Mouse (Mus musculus): ENCODE measurements around the gene Hes3.

Gene Hes3

DNA sequence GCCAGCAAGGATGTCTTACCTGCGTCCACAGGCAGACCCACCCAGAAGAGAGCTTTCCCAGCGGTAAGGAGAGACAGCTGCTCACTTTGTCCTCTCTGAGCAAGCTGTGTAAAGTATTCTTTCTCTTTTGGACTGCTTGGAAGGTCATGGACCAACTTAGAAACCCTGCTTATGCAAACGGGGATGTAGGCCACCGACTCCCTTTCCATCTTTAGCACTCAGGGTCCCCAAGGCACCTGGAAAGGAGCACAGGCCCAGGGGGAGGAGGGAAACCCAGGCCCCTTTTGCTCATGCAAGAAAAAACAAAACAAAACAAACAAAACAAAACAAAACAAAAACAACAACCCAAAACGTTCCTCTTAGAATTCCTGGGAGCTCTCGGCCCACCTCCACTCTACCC is at the start of gene Hes3:
Gene Hes3 (minus strand): TSS at position 101 of the 400 bp plus-strand sequence.
- no peak for DNase-seq (ENCODE audit: low read depth, low spot score)

DNA sequence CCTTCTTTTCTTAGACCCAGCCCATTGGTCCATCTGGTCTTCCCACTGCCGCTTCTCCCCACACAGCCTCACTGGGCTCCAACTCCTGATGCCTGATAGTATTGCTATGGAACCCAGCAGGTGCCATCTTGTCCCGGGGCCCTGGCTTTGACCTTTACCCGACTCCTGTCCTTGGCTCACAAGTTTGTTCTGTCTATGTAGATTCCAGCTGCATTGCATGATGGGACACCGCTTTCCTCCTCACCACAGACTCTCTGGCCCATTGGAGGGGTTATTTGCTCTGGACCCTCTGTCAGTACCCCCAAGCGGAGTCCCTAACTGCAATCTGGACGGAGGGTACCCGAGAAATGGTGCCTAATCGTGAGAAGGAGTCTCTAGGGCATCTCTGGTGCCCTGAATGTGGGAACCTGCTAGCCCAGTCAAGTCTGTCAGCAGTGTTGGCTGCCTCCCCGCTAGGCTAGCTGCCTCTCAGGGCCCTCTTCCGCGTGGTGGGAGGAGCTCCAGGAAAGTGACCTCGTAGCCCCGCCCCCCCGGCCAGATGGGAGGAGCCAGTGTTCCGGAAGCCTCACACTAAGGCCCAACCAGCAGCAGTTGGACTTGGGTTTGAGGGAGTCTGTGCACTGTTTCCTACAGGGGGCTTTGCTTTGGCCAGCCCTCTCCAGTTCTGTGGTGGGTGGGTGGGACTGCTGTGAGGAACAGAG is 49.3 kb upstream of the Hes3 start:
- DNase-seq (ENCODE audit: low read depth, low spot score): no peak

- DNase-seq (ENCODE audit: low read depth, low spot score): no peak
These were observed 47.9 kb upstream of the Hes3 start for GRCm38 (mm10) chr4:152339293-152339790.

GRCm38 (mm10) chr4:152338419-152339292 is 47.2 kb upstream of the Hes3 start, which contains the start of gene Chd5:
Gene Chd5, plus strand, starts transcription at chr4:152338651.
- DNase-seq (ENCODE audit: low read depth, low spot score): no peak

DNA sequence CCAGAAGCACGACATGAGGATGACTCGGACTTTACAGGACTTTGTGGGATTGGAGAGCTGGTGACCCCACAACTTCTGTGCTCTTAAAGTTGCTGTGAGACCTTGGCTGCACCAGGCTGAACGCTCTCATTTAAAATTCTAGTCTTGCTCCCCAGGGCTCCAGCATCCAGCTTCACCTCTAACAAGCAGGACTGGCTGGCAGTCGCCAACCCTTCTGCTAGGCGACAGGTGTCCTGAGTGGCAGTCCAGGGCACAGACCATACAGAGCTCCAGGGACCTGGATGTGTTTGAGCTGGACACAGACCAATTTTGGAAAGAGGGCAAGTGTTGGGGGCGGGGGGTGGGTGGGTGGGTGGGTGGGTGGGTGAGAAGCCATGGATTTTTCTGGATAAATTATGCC is 46.3 kb upstream of the Hes3 start:
- DNase-seq (ENCODE audit: low read depth, low spot score): no peak

DNA sequence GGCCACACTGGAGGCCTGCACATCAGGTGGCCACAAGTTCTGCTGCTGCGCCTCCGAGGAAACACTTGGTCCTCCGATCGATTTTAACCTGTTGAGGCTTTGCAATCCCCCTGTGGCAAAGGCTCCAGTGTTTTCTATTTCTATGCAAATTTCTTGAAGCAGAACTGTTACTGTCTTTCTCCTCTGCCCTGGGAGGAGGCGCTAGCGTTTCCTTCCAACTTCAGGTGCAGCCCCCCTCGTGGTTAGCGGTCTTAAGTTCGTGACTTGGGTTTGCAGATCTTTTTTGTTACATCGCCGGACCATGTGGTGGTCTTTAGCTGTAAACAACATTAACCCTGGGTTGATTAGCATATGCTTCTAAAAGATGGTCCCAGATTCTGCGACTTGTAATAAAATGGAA is 42.1 kb upstream of the Hes3 start:
- no peak for DNase-seq (ENCODE audit: low read depth, low spot score)

DNA sequence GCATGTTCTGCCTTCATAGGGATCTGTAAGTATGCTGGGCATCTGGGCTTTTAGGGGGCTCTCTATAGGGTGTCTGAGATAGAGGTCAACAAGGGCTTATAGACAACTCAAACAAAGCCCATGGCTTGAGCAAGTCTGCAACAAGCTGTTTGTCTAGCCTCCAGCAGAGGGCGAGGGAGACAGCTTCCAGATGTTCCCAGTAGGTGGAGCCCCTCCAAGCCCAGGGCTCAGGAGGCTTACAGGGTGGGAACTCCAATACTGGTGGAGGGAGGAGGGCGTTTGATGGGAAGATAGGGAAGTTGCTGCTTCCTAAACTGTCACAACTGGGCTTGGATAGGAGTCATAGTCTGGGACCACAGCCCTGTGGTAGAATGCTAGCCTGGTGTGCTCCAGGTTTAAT is 41.5 kb upstream of the Hes3 start:
- no peak for DNase-seq (ENCODE audit: low read depth, low spot score)

DNA sequence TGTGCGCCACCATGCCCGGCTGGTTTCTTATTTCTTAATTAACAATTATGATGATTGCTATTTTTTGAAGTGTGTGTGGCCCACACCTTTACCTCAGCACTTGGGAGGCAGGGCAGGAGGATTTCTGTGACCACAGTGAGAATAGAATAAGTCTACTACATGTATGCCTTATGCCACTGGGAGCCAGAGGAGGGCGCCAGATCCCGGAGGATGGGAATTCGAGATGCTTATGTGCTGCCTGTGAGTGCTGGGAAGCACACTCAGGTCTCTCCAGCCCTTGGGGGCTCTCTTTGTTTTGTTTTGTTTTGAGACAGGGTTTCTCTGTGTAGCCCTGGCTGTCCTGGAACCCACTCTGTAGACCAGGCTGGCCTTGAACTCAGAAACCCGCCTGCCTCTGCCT is 37.2 kb upstream of the Hes3 start:
- no peak for DNase-seq (ENCODE audit: low read depth, low spot score)

- no peak for DNase-seq (ENCODE audit: low read depth, low spot score)
These were observed 35.1 kb upstream of the Hes3 start for GRCm38 (mm10) chr4:152326543-152326942.

GRCm38 (mm10) chr4:152325574-152326411 is 34.3 kb upstream of the Hes3 start, which contains the start of gene Rpl22:
Gene Rpl22, plus strand, starts transcription at chr4:152325742.
- DNase-seq (ENCODE audit: low read depth, low spot score): peak; percentile 90

DNA sequence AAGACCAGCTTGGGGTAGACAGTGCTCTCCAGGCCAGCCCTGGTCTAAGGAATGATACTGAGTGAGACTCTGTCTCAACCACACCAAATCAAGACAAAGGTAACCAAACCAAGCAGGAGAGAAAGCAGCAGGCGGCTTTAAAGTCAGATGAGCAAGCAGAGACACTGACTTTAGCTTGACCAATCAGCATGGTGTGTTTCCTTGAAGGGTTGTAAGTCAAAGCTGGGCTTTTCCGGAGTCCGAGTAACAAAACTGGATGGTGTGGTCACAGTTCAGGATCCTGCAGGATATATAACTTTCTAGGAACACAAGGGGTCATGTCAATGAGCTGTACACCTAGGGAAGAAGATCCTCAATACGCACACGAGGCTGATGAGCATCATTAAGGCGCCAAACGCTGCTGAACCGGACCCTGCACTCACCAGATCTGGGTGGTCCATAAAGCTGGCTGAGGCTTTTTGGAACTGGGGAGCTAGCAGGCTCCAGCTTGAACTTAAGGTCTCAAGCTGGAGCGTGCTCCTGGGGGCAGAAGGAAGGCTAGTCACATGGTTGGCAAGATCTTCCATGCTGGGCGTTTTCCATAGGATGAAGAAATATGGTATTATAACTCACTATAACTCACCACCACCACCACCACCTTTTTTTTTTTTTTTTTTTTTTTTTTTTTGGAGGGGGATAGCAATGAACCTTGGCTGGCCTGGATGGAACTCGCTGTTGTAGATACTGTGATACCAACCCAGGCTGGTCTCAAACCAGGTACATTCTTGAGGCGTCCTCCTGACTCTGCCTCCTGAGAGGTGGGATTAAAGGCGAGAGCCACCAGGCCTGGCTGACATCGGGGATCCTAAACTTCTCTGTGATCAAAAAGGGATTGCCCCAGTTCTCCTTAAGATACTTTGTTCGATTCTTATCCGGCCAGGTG is 33.4 kb upstream of the Hes3 start:
- no peak for DNase-seq (ENCODE audit: low read depth, low spot score)

- DNase-seq (ENCODE audit: low read depth, low spot score): no peak
These were observed 30.0 kb upstream of the Hes3 start for GRCm38 (mm10) chr4:152321464-152321863.

- no peak for DNase-seq (ENCODE audit: low read depth, low spot score)
These were observed 27.2 kb upstream of the Hes3 start, which contains the start of gene Rnf207 for GRCm38 (mm10) chr4:152318517-152319234. Gene Rnf207, minus strand, starts transcription at chr4:152318993.

- no peak for DNase-seq (ENCODE audit: low read depth, low spot score)
These were observed 26.2 kb upstream of the Hes3 start for GRCm38 (mm10) chr4:152317631-152318033.

- DNase-seq (ENCODE audit: low read depth, low spot score): no peak
These were observed 24.2 kb upstream of the Hes3 start for GRCm38 (mm10) chr4:152315498-152316213.

GRCm38 (mm10) chr4:152313934-152314333 is 22.5 kb upstream of the Hes3 start:
- DNase-seq (ENCODE audit: low read depth, low spot score): no peak

GRCm38 (mm10) chr4:152313211-152313632 is 21.8 kb upstream of the Hes3 start:
- DNase-seq (ENCODE audit: low read depth, low spot score): no peak

- no peak for DNase-seq (ENCODE audit: low read depth, low spot score)
These were observed 20.7 kb upstream of the Hes3 start for GRCm38 (mm10) chr4:152312186-152312585.

DNA sequence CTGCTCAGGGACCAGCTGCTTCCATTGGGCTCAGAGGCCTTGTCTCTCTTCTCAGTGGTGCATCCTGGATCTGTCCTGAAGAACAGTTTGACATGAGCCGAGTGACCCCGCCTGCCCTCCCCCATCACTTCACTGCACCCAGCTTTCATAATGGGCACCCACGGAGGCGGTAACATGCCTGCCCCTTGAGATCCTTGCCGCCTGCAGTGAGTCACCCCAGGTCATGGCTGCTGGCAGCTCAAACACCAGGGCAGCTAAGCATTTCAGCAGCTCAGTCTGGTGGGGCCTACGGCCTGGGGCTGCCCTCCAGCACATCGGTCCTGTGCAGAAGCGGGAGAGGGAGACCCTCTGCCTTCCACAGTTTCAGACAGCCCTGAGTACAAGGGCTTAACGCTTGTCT is 16.1 kb upstream of the Hes3 start:
- DNase-seq (ENCODE audit: low read depth, low spot score): no peak

Measured in WW6 (cell line).